Mouse (Mus musculus) cerebellum, postnatal 36 days (tissue): ENCODE data around the gene Sh3bgr.

Source experiments
- DNase-seq, 2 experiments: peaks; one replicate each; pipeline ENCODE4 v3.0.0; 2021 to 2022; ENCODE audit warnings: mixed read lengths in 2 of 2

The Sh3bgr gene

DNA sequence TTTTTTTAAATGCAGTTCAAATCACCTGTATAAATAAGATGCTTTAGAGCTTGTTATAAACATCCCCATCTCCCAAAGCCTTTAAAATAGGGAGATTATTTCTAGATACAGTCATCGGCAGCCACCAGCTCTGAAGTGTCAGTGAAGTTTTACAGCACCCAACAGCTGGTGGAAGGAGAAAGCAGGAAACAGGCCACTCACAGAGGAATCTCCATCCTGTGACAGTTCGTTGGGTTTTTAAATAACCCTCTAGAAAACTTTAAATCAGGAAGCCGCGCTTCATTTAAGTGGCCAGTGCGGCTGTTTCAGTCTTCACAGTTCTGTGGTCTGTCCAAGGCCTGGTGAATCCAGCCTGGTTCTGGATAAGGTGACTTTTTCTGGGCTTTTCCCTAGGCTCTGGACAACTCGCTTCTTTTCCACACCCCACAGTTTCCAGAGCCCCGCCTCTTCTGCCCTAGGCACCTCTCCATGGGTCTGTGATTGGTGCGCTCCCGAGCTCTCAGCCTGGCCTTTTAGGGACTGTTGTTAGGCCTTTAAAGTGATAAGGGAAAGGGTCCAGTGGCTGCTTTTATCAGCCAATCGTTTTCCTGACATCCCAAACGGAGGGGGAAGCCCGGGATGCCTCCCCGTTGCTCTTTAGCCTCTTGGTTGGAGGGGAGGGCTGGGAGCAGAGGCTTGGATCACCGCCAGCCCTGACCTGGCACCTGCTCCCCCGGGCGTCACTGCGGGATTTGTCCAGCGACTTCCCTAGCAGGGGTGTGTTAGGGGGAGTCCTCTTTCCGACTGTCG lies at the start of gene Sh3bgr:
TSS of gene Sh3bgr (plus strand) at position 538 of the 789 bp plus-strand sequence.
- peak; percentile 62 to 63 for DNase-seq

GRCm38 (mm10) chr16:96150995-96151394 lies 49.3 kb upstream of the Sh3bgr start:
- peak; percentile 45 to 47 for DNase-seq

GRCm38 (mm10) chr16:96151551-96151950 lies 48.7 kb upstream of the Sh3bgr start:
- DNase-seq = peak; percentile 85 to 90

GRCm38 (mm10) chr16:96154476-96154875 lies 45.8 kb upstream of the Sh3bgr start:
- no peak for DNase-seq

DNA sequence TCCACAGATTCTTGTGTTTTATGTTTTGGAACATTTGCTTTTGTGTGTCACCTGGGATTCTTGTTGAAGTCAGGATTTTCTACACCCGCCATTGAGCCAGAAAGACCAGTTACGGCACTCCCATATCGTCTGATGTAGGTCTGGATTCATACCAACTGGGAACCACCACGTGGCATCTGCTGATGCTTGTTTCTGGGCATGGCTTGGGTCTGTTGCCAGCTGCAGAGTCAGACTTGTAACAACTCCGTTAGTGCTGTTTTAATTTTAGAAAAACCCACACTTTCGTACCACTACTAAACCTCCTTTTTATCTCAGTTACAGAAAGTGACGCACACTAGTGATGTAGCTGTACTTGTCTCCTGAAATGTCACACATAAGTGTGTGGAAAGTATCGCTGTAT lies 44.2 kb upstream of the Sh3bgr start:
- no peak for DNase-seq

DNA sequence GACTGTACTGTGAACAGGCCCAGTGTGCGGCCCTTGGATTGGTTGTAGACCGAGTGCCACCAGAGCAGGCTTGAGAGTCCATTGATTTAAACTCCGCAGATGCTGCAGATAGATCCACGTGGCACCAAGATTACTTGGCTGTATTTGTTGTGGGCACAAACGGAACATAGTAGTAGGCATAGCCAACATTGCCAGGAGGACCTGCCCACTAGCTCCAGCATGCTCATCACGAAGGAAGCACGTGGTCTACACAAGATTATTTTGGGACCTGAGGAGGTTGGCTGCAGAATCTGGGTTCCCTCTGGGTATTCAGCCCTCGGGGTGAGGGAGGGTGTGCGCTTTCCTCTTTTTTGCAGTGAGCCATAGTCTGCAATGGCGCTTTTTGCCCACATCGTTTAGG lies 43.1 kb upstream of the Sh3bgr start:
- no peak for DNase-seq

- no peak for DNase-seq
Measured at GRCm38 (mm10) chr16:96158511-96159080, 41.7 kb upstream of the Sh3bgr start.

DNA sequence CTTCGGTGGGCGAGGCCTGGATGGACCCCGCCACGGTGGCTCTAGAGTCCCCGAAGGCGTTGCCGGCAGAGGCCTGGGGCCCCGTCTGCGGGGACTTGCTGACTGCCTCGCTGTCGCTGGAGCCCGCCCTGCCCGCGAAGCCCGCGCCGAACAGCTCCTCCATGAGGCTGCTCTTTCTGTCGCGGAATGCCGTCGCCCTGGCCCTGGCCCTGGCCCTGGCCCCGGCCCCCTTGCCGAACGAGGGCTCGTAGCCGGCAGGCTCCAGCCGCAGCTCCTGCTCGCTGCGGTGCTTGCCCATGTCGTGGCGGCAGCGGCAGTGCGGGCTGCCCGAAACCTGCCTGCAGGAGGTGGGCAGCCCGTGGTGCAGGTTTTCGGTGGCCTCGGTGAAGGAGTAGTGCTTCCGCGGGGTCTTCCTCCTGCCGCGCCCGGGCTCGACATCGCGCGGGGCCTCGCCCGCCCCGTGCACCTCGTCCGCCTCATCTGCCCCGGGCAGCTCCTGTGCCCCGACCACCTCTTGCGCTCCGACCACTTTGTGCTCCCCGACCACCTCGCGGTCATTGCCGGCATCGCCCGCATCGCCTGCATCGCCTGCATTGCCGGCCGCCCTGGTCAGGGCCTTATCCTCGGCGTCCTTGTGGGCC lies 41.0 kb upstream of the Sh3bgr start:
- peak; percentile 62 to 65 for DNase-seq

DNA sequence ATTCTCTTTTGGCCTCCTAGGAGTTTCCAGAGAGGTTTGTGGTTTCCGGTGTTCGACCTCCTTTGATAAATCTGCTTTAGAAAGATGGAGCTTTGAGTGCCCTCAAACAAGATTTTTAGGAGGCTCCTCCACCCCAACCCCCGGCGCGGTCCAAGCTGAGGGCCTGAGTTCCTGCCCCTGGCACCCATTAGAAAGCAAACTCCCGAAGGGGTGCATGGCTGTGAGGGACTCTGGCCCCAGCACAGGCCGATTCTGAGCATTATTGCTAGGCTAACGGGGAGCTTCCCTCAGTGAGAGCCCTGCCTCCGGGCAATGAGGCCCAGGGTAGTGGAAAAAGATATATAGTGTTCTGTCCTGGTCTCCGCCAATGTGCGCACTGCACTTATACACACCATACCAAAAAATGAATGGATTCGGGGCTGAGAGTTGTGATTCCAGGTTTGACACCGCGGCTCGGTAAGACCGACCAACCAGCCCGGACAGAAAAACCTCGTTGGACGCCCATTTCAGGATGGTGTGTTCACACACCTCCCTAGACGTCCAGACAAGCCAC lies 40.4 kb upstream of the Sh3bgr start:
- peak in 1 of 2 experiments; percentile 20 for DNase-seq

DNA sequence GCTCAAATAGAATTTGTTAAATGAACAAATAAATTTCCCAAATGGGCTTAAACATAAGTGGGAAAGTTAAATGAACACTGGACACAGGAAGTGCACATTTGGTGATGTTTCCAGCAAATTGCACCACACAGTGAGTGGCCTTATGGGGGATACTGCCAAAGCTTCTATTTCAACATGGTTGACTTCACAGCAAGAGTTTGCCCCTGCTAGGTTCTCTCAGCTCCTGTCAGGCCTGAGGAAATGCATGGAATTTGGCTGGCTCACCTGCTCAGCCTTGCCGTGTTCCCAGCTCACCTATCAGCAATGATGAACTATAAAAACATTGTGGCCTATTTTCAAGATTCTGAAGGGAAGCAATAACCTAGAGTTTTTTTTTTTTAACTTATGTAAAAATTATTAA lies 39.3 kb upstream of the Sh3bgr start:
- DNase-seq = peak in 1 of 2 experiments; percentile 33

DNA sequence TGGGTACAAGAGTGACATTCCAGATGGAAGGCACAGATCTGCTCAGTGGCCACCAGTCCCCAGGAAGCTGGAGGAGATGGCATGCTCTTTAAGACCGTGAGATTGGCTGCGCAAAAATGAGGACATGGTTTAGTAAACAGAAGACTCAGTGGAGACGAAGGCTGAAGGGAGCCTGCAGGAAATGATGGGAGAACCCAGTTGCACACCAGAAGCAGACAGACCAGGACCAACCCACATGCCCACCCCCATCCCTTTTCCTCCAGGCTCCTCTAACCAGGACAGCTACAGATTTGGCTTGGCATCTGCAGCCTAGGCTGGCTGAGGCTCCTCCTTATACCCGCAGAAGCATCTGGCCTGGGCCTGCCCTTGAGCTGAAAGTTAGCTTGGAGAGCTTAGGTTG lies 38.9 kb upstream of the Sh3bgr start:
- peak; percentile 30 to 38 for DNase-seq

DNA sequence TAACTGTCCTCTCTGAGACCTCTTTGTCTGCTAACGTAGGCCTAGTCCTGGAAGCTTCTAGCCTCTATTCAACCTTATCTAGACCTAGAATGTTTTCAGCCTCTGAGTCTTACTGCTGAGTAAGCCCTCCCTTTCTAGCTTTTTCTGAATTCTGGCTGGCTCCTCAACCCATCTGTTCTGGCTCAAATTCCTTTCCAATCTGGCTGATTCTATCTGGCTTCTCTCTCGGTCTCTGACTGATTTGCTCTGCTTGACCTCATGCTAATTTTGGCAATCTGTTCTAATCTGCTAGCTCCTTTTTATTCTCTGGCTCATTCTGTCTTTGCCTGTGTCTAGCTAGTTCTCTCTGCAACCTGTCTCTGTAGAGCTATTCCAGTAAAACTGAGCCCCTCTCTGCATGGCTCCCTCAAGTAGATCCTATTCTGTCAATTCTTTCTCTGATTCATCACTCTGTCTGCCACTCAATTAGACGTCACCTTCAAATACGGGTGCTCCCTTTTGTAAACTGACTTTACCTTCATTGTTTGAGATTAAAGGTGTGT lies 34.5 kb upstream of the Sh3bgr start:
- peak; percentile 42 to 58 for DNase-seq

DNA sequence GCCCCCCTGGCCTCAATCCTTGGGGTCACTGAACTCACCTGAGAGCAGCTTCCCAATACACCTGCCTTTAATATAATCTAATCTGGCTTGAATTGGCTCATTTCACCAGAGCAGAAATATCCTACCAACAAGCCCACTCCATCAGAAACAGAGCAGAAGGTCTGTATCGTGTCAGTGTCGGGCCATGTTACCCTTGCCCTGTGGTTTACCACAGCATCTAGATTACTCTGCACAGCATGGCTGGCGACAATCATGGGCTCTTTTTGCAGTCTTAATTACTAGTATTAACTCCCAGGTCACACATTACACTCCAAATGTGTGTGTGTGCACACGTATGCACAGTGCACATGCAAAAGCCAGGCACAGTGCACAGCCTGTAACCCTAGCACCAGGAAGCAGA lies 31.4 kb upstream of the Sh3bgr start:
- no peak for DNase-seq

- no peak for DNase-seq
Measured at GRCm38 (mm10) chr16:96173648-96174047, 26.6 kb upstream of the Sh3bgr start.

DNA sequence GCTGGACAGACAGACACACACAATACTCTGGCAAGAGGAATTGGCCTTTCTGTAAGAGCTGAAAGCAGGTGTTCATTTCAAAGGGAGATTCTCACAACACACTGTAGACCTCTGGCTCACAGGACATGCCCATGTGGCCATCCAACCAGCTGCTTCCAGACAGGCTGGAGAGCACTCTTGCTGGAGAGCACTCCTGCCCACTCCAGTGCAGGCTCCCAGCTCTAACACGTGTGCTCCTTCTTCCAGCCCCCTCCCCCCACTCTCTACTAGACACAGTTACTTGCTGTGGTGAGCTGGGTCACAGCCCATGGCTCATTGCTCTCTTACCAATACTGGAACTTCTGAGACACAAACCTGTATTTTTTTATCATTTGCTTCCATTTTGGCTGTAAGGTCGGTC lies 24.9 kb upstream of the Sh3bgr start:
- no peak for DNase-seq

DNA sequence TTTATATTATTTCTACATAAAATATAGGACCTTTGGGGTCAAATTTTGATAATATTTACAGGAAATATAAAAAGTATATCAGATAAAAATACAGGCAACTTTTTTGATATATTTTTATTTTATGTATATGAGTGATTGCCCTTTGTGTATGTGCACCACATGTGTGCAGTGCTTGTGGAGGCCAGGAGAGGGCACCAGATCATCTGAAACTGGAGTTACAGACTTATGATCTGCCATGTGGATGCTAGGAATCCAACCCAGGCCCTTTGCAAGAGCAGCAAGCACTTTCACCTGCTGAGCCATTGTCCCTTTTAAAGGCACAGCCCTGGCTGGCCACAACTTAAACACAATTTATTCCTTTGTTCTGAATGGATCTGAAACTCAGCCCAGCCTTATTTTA lies 21.1 kb upstream of the Sh3bgr start:
- DNase-seq = no peak

DNA sequence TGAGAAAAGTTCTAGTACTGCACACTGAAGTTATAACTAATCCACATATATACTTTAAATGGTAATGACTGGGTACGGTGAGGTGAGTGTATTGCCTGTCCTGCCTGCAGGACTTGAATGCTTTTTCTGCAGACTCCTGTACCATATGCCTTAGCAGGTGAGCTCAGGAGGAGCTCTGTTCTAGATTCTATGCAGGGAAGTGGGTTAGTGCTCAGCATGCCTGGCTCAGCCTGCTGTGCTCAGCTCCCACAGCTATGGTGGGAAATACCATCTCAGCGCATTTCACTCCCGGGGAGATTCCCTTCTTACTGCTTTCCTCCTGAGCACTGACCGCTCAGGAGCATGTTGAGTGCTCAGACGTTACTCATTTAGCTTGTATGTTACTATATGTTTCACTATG lies 12.6 kb upstream of the Sh3bgr start:
- peak; percentile 23 to 33 for DNase-seq

DNA sequence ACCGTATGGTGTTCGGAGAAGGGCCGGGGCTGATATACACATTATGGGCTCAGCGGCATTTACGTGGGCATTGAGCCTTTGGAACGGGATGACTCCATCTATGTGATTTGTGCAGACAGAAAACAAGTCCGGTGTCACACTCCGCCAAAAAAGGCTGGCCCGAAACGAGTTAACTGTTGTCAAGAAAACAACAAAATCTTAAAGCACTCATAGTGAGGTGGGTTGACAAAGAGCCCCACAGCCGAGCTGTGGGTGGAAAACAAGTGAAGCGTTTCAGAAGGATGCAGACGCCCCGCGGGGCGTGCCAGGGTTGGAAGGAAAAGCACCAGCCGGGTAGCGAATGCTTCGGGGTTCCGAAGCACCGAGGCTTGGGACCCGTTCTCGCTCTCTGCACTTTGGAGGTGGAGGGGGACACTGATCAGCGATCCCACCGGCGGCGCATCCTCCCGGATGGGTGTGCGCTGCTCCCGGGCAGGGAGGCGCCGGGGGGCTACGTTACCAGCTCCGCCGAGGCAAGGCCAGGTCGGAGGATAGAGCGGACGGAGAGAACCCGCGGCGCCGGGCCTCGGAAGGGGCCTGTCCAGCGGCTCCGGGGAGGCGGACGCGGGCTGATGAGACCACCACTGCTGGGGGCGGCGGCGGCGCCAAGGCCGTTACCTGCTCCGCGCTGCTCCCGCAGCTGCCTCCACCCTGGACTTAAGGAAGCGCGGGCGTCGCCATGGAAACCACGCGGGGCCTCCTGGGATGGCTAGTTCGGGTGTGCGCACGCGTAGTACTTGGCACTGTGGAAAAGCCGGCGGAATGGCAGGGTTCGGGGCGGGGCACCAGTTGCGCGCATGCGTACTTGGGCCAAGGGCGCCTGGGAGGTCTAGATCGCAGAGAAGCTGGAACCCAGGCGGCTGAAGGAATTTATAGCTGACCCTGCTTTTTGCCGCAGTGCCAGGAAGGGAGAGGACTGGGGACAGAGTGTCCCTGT lies 8.4 kb upstream of the Sh3bgr start, which contains the start of gene Lca5l:
TSS of gene Lca5l (minus strand) at position 741 of the 976 bp plus-strand sequence.
- peak; percentile 100 for DNase-seq

- DNase-seq = peak in 1 of 2 experiments; percentile 14
Measured at GRCm38 (mm10) chr16:96200702-96201028, 415 bp downstream of the Sh3bgr start.

DNA sequence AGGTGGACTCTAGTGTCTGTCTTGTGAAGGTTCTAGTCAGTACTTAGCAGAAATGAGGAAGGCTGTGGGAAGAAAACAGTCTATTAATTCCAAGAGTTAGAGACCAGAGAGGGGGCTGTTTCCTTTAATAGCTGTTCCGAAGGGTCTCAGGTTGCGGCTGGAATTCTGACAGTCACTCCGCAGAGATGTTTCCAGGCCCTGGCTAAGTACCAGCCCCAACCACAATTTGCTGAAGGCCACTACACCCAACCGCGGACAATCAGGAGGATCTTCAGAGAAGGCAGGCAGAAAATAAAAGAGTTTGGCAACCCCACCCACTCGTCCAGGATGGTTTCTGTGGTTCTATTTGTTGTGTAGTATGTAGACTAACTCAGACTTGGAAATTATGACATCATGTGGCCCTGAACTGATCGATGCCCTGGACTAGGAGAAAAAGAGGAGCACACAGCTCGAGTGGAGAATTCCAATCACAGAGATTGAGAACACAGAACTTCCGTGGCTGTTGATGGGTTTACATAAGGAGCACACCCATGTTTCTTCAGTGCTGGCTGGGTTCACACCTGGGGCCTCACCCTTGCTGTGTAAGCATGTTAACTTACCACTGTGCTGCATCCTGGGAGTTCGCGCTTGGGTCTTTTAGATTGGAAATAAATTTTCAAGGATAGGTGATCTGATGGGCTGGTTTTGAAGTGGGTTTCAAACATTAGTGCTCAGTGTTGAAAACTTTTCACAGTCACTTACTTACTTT lies 1.4 kb downstream of the Sh3bgr start:
- no peak for DNase-seq

DNA sequence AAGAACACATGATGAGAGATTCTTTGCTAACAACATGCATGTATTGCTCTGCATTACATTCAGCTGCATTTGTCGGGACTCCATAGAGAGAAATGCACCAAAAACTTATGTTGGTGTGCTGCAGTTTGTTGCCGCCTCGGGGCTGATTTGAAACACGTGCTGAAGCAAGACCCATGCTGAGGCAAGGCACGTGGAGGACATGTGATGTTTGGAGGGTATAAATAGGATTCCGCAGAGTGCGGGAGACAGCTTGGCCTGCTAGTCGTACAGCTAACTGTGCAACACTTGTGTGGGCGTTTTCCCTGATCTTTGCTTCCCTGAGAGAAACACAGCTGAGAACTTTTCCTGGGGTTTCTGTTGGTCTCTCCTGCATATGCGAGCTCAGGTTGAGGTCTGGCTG lies 9.5 kb downstream of the Sh3bgr start:
- no peak for DNase-seq
